Mouse (Mus musculus) gastrocnemius, adult 2 months (tissue): ENCODE results near the gene Nrip1. TPM values are rescaled to one million over a fixed set of nuclear protein-coding genes. Genes with fewer than 3 reads are reported as not detected.

ENCODE experiments used
- DNase-seq: peaks from one replicate; pipeline ENCODE4 v3.0.0; 2022
- H3K27ac ChIP-seq: fragments of 200-600 bp; 2 replicates; pipeline ENCODE4 v1.8.1; 2022; ENCODE audit warnings: mild to moderate bottlenecking
- H3K4me3 ChIP-seq: fragments of 200-600 bp; 2 replicates; pipeline ENCODE4 v1.8.1; 2022; ENCODE audit warnings: mild to moderate bottlenecking, moderate library complexity
- CTCF ChIP-seq: fragments of 200-600 bp; IDR thresholded peaks from 2 replicates; pipeline ENCODE4 v1.8.1; 2022; ENCODE audit warnings: antibody characterized with exemption, mild to moderate bottlenecking, moderate library complexity
- intact Hi-C: fragments of 180-260 bp; cut with DNase I; formaldehyde crosslinking; loops from one replicate; pipeline ENCODE4 v1.15.1; 2025
- total RNA-seq, 2 experiments: library from RNA; stranded (reverse); gene quantifications; 2 replicates each; pipeline ENCODE4 v1.2.3; 2021

Nrip1 gene
- total RNA-seq, 2 experiments from 2014 or later = 38.7 to 38.9 TPM

- no peak for TF ChIP-seq CTCF
- intact Hi-C loops = loop anchor here (1.0 kb wide), 1 partner anchor 11 kb away; no protein-coding TSS in a partner anchor
- H3K4me3 ChIP-seq = no peak overlapping the region
- peak overlapping the region; percentile 40; the same call in 1 of the 2 replicates for H3K27ac ChIP-seq
- no peak for DNase-seq
Measured at GRCm38 (mm10) chr16:76355947-76356550, 17.6 kb downstream of the Nrip1 start.

GRCm38 (mm10) chr16:76355267-76355666 lies 18.4 kb downstream of the Nrip1 start:
- no peak for TF ChIP-seq CTCF
- peak overlapping the region; percentile 66 for H3K27ac ChIP-seq
- intact Hi-C loops = loop anchor here (1.0 kb wide), 1 partner anchor 12 kb away; no protein-coding TSS in a partner anchor
- DNase-seq = no peak
- peak overlapping the region; percentile 24; the same call in 1 of the 2 replicates for H3K4me3 ChIP-seq

GRCm38 (mm10) chr16:76354841-76355240 lies 18.8 kb downstream of the Nrip1 start:
- Histone ChIP-seq H3K4me3 (peak overlapping the region; percentile 24; the same call in 1 of the 2 replicates), H3K27ac (peak overlapping the region; percentile 66)
- intact Hi-C loops = loop anchor here (1.0 kb wide), 1 partner anchor 12 kb away; no protein-coding TSS in a partner anchor
- TF ChIP-seq CTCF = no peak
- DNase-seq = no peak

- no peak for TF ChIP-seq CTCF
- H3K4me3 ChIP-seq = no peak overlapping the region
- intact Hi-C loops = no loop called here
- peak overlapping the region; percentile 66 for H3K27ac ChIP-seq
- no peak for DNase-seq
Measured at GRCm38 (mm10) chr16:76354289-76354688, 19.3 kb downstream of the Nrip1 start.

GRCm38 (mm10) chr16:76350922-76351321 lies 22.7 kb downstream of the Nrip1 start:
- no peak overlapping the region for H3K27ac ChIP-seq

GRCm38 (mm10) chr16:76349053-76349452 lies 24.6 kb downstream of the Nrip1 start:
- TF ChIP-seq CTCF = no peak

More at GRCm38 (mm10) chr16:76350922-76351321, 22.7 kb downstream of the Nrip1 start:
- DNase-seq = no peak
- no peak overlapping the region for H3K4me3 ChIP-seq
- intact Hi-C loops = no loop called here
- TF ChIP-seq CTCF = no peak

GRCm38 (mm10) chr16:76347719-76348421 lies 25.8 kb downstream of the Nrip1 start:
- intact Hi-C loops = no loop called here
- Histone ChIP-seq H3K27ac (peak overlapping the region; percentile 1; the same call in 1 of the 2 replicates), H3K4me3 (no peak overlapping the region)
- no peak for TF ChIP-seq CTCF
- DNase-seq = no peak

More at GRCm38 (mm10) chr16:76349053-76349452, 24.6 kb downstream of the Nrip1 start:
- intact Hi-C loops = no loop called here
- Histone ChIP-seq H3K27ac (no peak overlapping the region), H3K4me3 (no peak overlapping the region)
- DNase-seq = no peak

- intact Hi-C loops = no loop called here
- no peak for DNase-seq
- TF ChIP-seq CTCF = no peak
- H3K4me3 ChIP-seq = no peak overlapping the region
- H3K27ac ChIP-seq = no peak overlapping the region
Measured at GRCm38 (mm10) chr16:76346371-76346770, 27.3 kb downstream of the Nrip1 start.

- Histone ChIP-seq H3K27ac (no peak overlapping the region), H3K4me3 (no peak overlapping the region)
- no peak for DNase-seq
- intact Hi-C loops = no loop called here
- no peak for TF ChIP-seq CTCF
Measured at GRCm38 (mm10) chr16:76344761-76345368, 28.8 kb downstream of the Nrip1 start.

- no peak for TF ChIP-seq CTCF
- intact Hi-C loops = no loop called here
- no peak overlapping the region for H3K4me3 ChIP-seq
Measured at GRCm38 (mm10) chr16:76344030-76344429, 29.6 kb downstream of the Nrip1 start.

GRCm38 (mm10) chr16:76341636-76342035 lies 32.0 kb downstream of the Nrip1 start:
- H3K27ac ChIP-seq = peak overlapping the region; percentile 61
- no peak overlapping the region for H3K4me3 ChIP-seq
- intact Hi-C loops = no loop called here
- peak; percentile 65 for DNase-seq
- no peak for TF ChIP-seq CTCF

More at GRCm38 (mm10) chr16:76344030-76344429, 29.6 kb downstream of the Nrip1 start:
- DNase-seq = no peak
- H3K27ac ChIP-seq = no peak overlapping the region

GRCm38 (mm10) chr16:76339256-76339655 lies 34.4 kb downstream of the Nrip1 start:
- no peak for TF ChIP-seq CTCF
- Histone ChIP-seq H3K27ac (no peak overlapping the region), H3K4me3 (no peak overlapping the region)
- intact Hi-C loops = no loop called here
- DNase-seq = no peak

GRCm38 (mm10) chr16:76337351-76337750 lies 36.3 kb downstream of the Nrip1 start:
- no peak for TF ChIP-seq CTCF
- intact Hi-C loops = no loop called here
- H3K4me3 ChIP-seq = no peak overlapping the region
- H3K27ac ChIP-seq = no peak overlapping the region
- no peak for DNase-seq
